Mouse (Mus musculus) monocyte, adult 5-6 weeks (primary cell): ENCODE data around the gene Magee2. TPM values are rescaled to one million over a fixed set of nuclear protein-coding genes. Genes with fewer than 3 reads are reported as not detected.
"Not testable (repeated sequence)": the region's sequence is repeated elsewhere in the genome, so short reads cannot be mapped to it uniquely, and the experiment has no call there.

Experiments
- ATAC-seq: fragments of 153-309, 156-312 bp; replicated peaks from 2 replicates; pipeline ENCODE4 v1.8.0; 2017; ENCODE audit warnings: mild to moderate bottlenecking; ENCODE audit not compliant: low TSS enrichment, insufficient number of reproducible peaks, severe bottlenecking, poor library complexity, low FRiP score
- total RNA-seq: library from RNA; stranded (forward); fragments of 200-1000, 200-491, 200-594 nt; gene quantifications from 3 replicates; pipeline ENCODE4 v1.2.3, GENCODE M21; 2017

Gene Magee2
- not detected in 3 replicates for total RNA-seq

DNA sequence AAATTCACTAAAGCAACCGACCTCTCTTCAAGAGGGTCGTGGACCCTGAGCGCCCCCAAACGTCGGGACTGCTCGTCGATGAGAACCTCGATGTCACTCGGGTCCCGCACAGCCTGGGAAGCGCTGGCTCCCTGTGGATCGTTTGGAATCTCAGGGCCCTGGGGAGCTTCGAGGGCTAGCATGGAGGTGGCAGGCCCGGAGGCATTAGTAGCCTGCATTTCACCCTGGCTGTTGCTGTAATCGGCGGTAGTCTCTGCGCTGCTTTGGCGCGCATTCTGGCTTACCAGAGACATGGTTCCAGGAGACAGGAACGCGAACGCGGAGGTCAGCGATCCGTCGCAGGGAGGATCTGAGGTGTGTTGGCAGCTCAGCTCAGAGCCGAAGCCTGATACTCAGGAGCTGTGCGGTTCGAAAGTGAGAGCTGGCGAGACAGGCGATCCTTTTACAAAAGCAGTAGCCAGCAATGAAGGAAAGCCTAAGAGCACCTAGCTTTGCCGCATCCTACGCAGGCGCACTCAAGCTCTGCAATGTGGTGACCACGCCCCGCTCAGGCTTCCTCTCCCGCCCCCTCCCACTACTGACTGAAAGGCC is at the start of gene Magee2:
Magee2 (minus strand) TSS at position 517 of the 591 bp plus-strand sequence.
- no peak for ATAC-seq

DNA sequence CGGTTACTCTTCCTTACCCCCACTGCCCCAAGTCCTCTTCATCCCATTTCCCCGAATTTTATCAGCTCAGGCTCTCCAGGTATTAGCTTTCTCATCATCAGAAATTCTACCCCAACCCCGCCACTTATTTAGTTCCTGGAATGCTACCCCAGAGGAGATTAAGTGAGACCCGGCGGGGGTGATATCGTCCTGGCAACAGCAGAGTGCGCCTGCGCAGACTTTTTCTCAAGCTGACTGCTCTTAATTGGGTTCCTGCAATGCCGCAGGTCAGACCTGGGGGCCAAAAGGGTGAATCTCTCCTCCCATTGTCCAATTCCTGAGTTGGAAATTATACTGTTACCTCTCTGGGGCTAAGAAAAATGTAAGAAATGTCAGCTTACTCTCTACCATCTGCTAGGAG is 3.5 kb downstream of the Magee2 start:
- ATAC-seq = no peak

DNA sequence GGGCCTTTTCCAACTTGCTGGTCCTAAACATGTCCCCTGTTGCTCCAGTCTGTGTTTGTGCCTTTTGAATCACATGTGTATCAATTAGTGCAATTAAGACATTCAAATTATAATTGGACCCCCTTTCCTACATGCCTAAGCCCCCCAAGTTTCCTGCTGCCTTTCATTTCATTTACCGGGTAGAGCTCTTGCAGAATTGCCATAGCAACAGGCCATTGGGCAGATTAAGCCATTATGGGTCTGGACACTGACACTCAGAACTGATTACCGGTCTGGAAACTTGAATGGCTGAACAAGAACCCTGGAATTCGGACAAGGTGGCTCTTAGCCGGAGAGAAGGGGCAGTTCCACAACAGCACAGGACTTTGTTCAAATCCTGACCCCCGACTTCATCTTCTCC is 39.5 kb downstream of the Magee2 start:
- not testable (repeated sequence) for ATAC-seq

DNA sequence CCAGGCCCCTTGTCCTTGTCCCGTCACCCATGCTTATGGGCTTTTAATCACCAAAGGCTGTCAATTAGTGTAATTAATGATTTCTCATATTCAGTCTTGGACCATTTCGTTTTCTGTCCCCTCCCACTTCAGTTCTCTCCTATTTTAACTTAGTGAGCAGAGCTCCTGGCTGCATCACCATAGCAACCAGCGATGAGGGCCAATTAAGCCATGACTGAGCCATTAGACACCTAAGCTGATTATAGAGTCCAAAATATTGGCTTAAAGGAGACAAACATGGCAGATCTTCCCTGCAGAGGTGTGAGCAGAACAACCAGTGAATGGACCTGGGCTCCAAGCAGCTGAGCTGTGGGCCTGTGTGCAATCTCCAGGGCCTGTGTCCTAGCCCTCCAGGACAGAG is 40.1 kb downstream of the Magee2 start:
- ATAC-seq = not testable (repeated sequence)

DNA sequence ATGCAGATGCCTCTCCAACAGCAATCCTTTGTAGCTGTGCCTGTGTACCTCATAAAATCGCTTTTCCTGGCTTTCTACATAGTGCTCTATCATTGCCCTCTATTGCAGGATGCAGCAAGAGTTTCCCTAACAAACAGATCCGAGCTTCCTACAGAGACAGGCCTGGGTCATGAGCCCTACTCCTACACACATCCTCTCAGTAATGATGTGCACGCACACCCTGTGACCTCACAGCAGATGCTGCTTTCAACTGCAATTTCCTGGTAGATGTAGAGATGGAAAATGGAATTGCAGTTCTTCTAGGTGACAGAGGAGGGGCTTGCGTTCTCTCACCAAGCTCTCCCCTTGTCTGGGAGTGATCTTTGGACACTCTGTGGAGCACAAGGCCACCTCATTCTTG is 43.4 kb downstream of the Magee2 start:
- ATAC-seq = not testable (repeated sequence)

Other genes starting within 250 kb of the Magee2 start
- 2.0 to 8.2 TPM (median 2.3 TPM) in 3 replicates for gene Zdhhc15, start 186.2 kb downstream of the Magee2 start, total RNA-seq
- gene Pbdc1, start 222.5 kb upstream of the Magee2 start, total RNA-seq = 23.2 to 38.8 TPM (median 27.1 TPM) in 3 replicates